Mouse (Mus musculus): Measurements from ENCODE around the gene Ranbp17. TPM values are rescaled to one million over a fixed set of nuclear protein-coding genes. Genes with fewer than 3 reads are reported as not detected.

Ranbp17 gene
- polyA plus RNA-seq, 2 experiments, result 5.2 to 8.0 TPM

DNA sequence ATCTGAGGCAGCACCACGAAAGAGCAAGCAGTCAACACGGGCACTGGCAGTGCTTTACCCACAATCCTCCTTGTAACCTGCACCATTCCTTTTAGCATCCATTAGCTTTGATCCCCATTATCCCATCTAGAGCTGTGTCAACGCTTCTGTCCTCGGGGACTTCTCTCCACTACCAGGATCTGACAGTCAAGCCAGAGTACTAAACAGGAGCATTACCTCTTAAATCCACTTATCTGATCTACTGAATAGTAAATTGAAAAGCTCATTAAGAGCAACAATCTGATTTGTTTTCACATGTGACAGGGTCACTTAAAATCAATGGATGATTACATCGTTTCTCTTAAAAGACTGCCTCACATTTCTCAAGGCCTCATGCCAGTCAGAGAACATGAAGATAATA is 181.4 kb downstream of the Ranbp17 start:
- no peak for ATAC-seq (ENCODE audit: low FRiP score, low read depth)
- no peaks in the 10 kb centered on the region for H3K27me3 ChIP-seq (ENCODE audit: control insufficient read depth, insufficient read depth, low read length)
- no peaks in the 10 kb centered on the region for H3K9me3 ChIP-seq (ENCODE audit: control insufficient read depth, low read length)
- WGBS, result 49% methylated on average over 5 of the region's 5 CpGs
- no peak for TF ChIP-seq POLR2A (IDR thresholded peaks at IDR 0.05; ENCODE audit: borderline replicate concordance, extremely low read depth, insufficient read depth, insufficient read length)
- H3K27ac ChIP-seq (replicated peaks; ENCODE audit: low read depth, low read length), result no peak overlapping the region
- H3K4me3 ChIP-seq (replicated peaks; ENCODE audit: low read length), result no peak overlapping the region
- H3K4me2 ChIP-seq (replicated peaks; ENCODE audit: low read depth, low read length, severe bottlenecking), result no peak overlapping the region
- no peaks in the 10 kb centered on the region for H3K4me1 ChIP-seq (ENCODE audit: control insufficient read depth, insufficient read depth, low read length)
- DNase-seq (ENCODE audit: low spot score), result no peak
- H3K9ac ChIP-seq (ENCODE audit: low read depth, low read length, severe bottlenecking), result no peak overlapping the region
- H3K36me3 ChIP-seq (ENCODE audit: control insufficient read depth, insufficient read depth, low read length), result no peaks in the 10 kb centered on the region

DNA sequence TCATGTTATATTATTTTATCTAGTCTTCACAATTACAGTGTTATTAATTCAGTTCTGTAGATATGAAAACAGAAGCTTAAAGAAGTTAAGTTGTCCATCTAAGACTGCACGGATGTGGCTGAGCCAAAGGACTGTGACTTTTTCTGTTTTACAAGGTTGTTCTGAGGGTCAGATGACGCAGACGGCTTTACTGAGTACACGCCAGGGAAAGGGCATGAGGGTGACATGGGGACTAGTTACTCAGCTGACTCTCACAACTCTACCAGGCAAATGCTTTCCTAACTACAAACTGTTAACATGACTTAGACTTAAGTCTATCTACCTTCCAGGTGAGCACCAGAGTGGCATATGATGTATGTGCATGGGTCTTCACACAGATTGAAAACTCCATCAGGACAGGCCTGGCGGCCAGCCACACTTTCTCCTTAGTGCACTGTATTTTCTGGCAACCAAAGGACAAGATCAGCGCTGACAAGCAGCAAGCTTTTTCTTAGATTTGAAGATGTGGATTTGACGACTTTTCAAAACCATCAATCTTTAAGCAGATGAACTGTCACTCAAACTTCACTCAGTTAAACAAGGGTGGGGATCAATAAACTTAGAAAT is 194.4 kb downstream of the Ranbp17 start:
- no peak for TF ChIP-seq POLR2A (IDR thresholded peaks at IDR 0.05; ENCODE audit: borderline replicate concordance, extremely low read depth, insufficient read depth, insufficient read length)

DNA sequence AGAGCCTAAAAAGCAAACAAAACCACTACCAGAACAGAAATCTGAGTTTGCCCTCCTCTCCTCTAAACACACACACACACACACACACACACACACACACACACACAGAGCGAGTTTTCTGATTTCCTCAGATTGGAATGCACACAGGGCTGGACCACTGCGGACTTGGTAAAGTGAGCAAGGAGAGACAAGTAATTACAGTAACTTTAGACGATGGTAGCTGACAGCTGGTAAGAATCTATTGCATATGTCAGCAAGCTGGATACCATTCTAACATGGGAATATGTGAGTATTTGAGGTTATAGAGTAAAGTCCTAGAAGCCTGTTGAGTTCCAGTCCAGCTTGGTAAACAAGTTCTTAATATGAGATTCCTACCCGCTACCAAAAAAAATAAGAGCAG is 204.0 kb downstream of the Ranbp17 start:
- WGBS, result 59% methylated on average over 4 of the region's 4 CpGs
- DNase-seq (ENCODE audit: low spot score) (no peak), ATAC-seq (ENCODE audit: low FRiP score, low read depth) (peak; percentile 50; the same call in 1 of the 2 replicates)
- no peak overlapping the region for H3K27ac ChIP-seq (replicated peaks; ENCODE audit: low read depth, low read length)
- no peaks in the 10 kb centered on the region for H3K4me1 ChIP-seq (ENCODE audit: control insufficient read depth, insufficient read depth, low read length)
- H3K9ac ChIP-seq (ENCODE audit: low read depth, low read length, severe bottlenecking), result no peak overlapping the region
- H3K36me3 ChIP-seq (ENCODE audit: control insufficient read depth, insufficient read depth, low read length), result no peaks in the 10 kb centered on the region
- H3K4me2 ChIP-seq (replicated peaks; ENCODE audit: low read depth, low read length, severe bottlenecking), result no peak overlapping the region
- no peaks in the 10 kb centered on the region for H3K9me3 ChIP-seq (ENCODE audit: control insufficient read depth, low read length)
- no peak for TF ChIP-seq POLR2A (IDR thresholded peaks at IDR 0.05; ENCODE audit: borderline replicate concordance, extremely low read depth, insufficient read depth, insufficient read length)
- H3K27me3 ChIP-seq (ENCODE audit: control insufficient read depth, insufficient read depth, low read length), result no peaks in the 10 kb centered on the region
- H3K4me3 ChIP-seq (replicated peaks; ENCODE audit: low read length), result no peak overlapping the region

More for the DNA sequence above, 194.4 kb downstream of the Ranbp17 start:
- Histone ChIP-seq H3K27ac (replicated peaks; ENCODE audit: low read depth, low read length) (no peak overlapping the region), H3K36me3 (ENCODE audit: control insufficient read depth, insufficient read depth, low read length) (no peaks in the 10 kb centered on the region), H3K4me3 (replicated peaks; ENCODE audit: low read length) (no peak overlapping the region), H3K4me1 (ENCODE audit: control insufficient read depth, insufficient read depth, low read length) (no peaks in the 10 kb centered on the region), H3K9ac (ENCODE audit: low read depth, low read length, severe bottlenecking) (no peak overlapping the region), H3K27me3 (ENCODE audit: control insufficient read depth, insufficient read depth, low read length) (no peaks in the 10 kb centered on the region), H3K4me2 (replicated peaks; ENCODE audit: low read depth, low read length, severe bottlenecking) (no peak overlapping the region), H3K9me3 (ENCODE audit: control insufficient read depth, low read length) (no peaks in the 10 kb centered on the region)
- no peak for DNase-seq (ENCODE audit: low spot score)
- no peak for ATAC-seq (ENCODE audit: low FRiP score, low read depth)
- 67% methylated on average over 7 of the region's 7 CpGs for WGBS

DNA sequence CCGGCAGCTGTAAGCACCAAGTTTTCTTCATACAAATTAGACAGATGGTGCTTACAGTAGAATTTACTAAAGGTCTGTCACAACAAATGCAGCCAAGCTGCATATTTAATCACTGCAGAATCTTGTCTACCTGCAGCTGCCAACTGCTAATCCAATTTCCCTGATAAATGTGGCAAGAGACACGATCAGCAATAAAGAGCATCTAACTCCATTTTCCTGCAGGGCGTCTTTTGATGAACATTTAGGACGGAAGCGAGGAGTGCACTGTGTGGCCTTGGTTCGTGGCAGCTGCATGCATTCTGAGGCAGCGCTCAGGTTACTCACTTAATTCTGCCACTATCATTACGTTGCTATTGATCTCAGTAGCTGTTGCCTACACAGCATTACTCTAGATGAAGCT is 212.7 kb downstream of the Ranbp17 start:
- ATAC-seq (ENCODE audit: low FRiP score, low read depth), result no peak
- 24% methylated on average over 8 of the region's 8 CpGs for WGBS
- no peaks in the 10 kb centered on the region for H3K36me3 ChIP-seq (ENCODE audit: control insufficient read depth, insufficient read depth, low read length)

DNA sequence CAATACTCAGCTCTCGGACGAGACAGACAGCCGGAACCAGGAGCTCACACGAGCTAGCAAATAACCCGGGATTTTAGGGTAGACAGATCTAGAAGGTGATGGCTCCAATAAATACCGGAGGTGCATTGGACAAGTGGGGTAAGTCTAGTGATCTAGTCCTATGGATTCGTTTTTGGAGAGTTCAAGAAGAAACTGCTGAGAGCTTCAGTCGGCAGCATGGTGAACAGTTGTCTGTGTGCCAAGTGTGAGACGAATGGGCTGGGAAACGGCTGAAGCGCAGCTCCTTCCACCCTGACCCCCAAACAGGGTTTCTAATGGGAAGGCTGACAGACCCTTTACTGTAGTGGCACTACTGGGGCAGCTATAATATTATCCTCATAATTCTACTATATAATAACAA is 214.2 kb downstream of the Ranbp17 start:
- no peak overlapping the region for H3K27ac ChIP-seq (replicated peaks; ENCODE audit: low read depth, low read length)
- no peak for DNase-seq (ENCODE audit: low spot score)
- no peak overlapping the region for H3K4me3 ChIP-seq (replicated peaks; ENCODE audit: low read length)
- TF ChIP-seq POLR2A (IDR thresholded peaks at IDR 0.05; ENCODE audit: borderline replicate concordance, extremely low read depth, insufficient read depth, insufficient read length), result no peak
- H3K9ac ChIP-seq (ENCODE audit: low read depth, low read length, severe bottlenecking), result no peak overlapping the region
- no peak overlapping the region for H3K4me2 ChIP-seq (replicated peaks; ENCODE audit: low read depth, low read length, severe bottlenecking)
- no peak for ATAC-seq (ENCODE audit: low FRiP score, low read depth)
- no peaks in the 10 kb centered on the region for H3K4me1 ChIP-seq (ENCODE audit: control insufficient read depth, insufficient read depth, low read length)
- WGBS, result 49% methylated on average over 11 of the region's 11 CpGs
- H3K9me3 ChIP-seq (ENCODE audit: control insufficient read depth, low read length), result no peaks in the 10 kb centered on the region
- no peaks in the 10 kb centered on the region for H3K27me3 ChIP-seq (ENCODE audit: control insufficient read depth, insufficient read depth, low read length)
- no peaks in the 10 kb centered on the region for H3K36me3 ChIP-seq (ENCODE audit: control insufficient read depth, insufficient read depth, low read length)

More for the DNA sequence above, 212.7 kb downstream of the Ranbp17 start:
- TF ChIP-seq POLR2A (IDR thresholded peaks at IDR 0.05; ENCODE audit: borderline replicate concordance, extremely low read depth, insufficient read depth, insufficient read length), result no peak
- H3K27ac ChIP-seq (replicated peaks; ENCODE audit: low read depth, low read length), result no peak overlapping the region
- no peak overlapping the region for H3K4me3 ChIP-seq (replicated peaks; ENCODE audit: low read length)
- H3K27me3 ChIP-seq (ENCODE audit: control insufficient read depth, insufficient read depth, low read length), result no peaks in the 10 kb centered on the region
- no peak overlapping the region for H3K9ac ChIP-seq (ENCODE audit: low read depth, low read length, severe bottlenecking)
- no peak overlapping the region for H3K4me2 ChIP-seq (replicated peaks; ENCODE audit: low read depth, low read length, severe bottlenecking)
- no peaks in the 10 kb centered on the region for H3K4me1 ChIP-seq (ENCODE audit: control insufficient read depth, insufficient read depth, low read length)
- no peaks in the 10 kb centered on the region for H3K9me3 ChIP-seq (ENCODE audit: control insufficient read depth, low read length)
- DNase-seq (ENCODE audit: low spot score), result no peak
